In the genomic region with DNA sequence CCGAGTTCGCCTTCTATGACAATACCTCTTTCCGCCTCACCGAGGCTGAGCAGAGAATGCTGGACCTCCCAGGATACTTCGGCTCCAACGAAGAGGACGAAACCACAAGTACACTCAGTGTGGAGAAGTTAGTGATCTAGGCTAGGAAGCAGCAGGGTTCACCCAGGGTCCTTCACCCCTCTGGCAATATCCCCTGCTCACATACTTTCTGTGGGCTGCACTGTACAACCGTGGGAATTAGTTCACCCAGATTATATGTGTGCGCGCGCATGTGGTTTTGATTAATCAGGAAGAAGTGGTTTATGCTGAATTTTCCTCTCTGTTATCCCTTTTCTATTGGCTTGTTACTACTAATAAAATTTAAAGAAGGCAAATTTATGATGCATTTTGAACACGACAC, we compare ENCODE assay signal across 24 mouse cellular contexts. TPM values are rescaled to one million over a fixed set of nuclear protein-coding genes. Genes with fewer than 3 reads are reported as not detected.
DNase-seq lines count a peak whose midpoint lies in the region; ATAC-seq and TF ChIP-seq lines count a peak whose summit lies in the region.
"Had no signal": no experiment of that assay in that cellular context is flagged by ENCODE, and none has a peak within 500 bp of the region (broad histone marks: within the 10 kb centered on the region; RNA-seq: fewer than 3 reads in every experiment).

No protein-coding gene starts in this region.

- no peak for TF ChIP-seq CTCF in lung, embryonic 14.5 days (IDR thresholded peaks at IDR 0.05; ENCODE audit: low read depth)
- TF ChIP-seq CTCF in forebrain, postnatal 0 days (IDR thresholded peaks at IDR 0.05; ENCODE audit: low read depth), result no peak

- 76% methylated on average over 12 of the region's 12 CpGs for WGBS in heart, embryonic 15.5 days
- 80% methylated on average over 12 of the region's 12 CpGs for WGBS in lung, embryonic 14.5 days
- WGBS in embryonic facial prominence, embryonic 12.5 days, result 72% methylated on average over 12 of the region's 12 CpGs
- 69% methylated on average over 12 of the region's 12 CpGs for WGBS in forebrain, postnatal 0 days

- no peak for DNase-seq in heart, postnatal 14 days
- DNase-seq in lung, embryonic 14.5 days, result no peak
- DNase-seq in lung, postnatal 25 days (ENCODE audit: low spot score), result no peak
- peak; percentile 38 for DNase-seq in lung, postnatal 36 days
- DNase-seq in forebrain, postnatal 0 days, result no peak
- no peak for DNase-seq in kidney, adult 18-20 months
- DNase-seq: adrenal gland, adult 8-10 months; cerebellum, adult 9-10 months; kidney, adult 9 months; left cerebral cortex, postnatal 4 days; thymus, postnatal 14 days had no signal

- H3K27ac ChIP-seq in heart, embryonic 15.5 days, result 0 out of 2 replicates have a peak overlapping the region, but pooled peaks have one; percentile 9
- no peak overlapping the region for H3K27ac ChIP-seq in lung, embryonic 14.5 days (ENCODE audit: low read depth)
- H3K27ac ChIP-seq in embryonic facial prominence, embryonic 12.5 days, result no peak overlapping the region
- H3K27ac ChIP-seq in forebrain, postnatal 0 days (ENCODE audit: low read depth, low read length), result no peak overlapping the region
- H3K27ac ChIP-seq: liver, embryonic 12.5 days; stomach, postnatal 0 days had no signal

- intact Hi-C loops in heart, postnatal 14 days (cut with DNase I), result loop anchor here (5.0 kb wide), 1 partner anchor 67 kb away; a partner anchor contains a TSS

- no peak overlapping the region for H3K9ac ChIP-seq in heart, embryonic 15.5 days
- no peak overlapping the region for H3K9ac ChIP-seq in lung, embryonic 14.5 days
- no peak overlapping the region for H3K9ac ChIP-seq in embryonic facial prominence, embryonic 12.5 days
- H3K9ac ChIP-seq in forebrain, postnatal 0 days, result no peak overlapping the region
- H3K9ac ChIP-seq: heart, embryonic 13.5 days; liver, embryonic 12.5 days had no signal

- no peak overlapping the region for H3K4me2 ChIP-seq in heart, embryonic 15.5 days
- H3K4me2 ChIP-seq in lung, embryonic 14.5 days, result no peak overlapping the region
- no peak overlapping the region for H3K4me2 ChIP-seq in embryonic facial prominence, embryonic 12.5 days (replicated peaks)
- no peak overlapping the region for H3K4me2 ChIP-seq in forebrain, postnatal 0 days (ENCODE audit: low read depth)
- H3K4me2 ChIP-seq: liver, embryonic 12.5 days had no signal

- no peak overlapping the region for H3K4me3 ChIP-seq in heart, embryonic 15.5 days
- H3K4me3 ChIP-seq in lung, embryonic 14.5 days (ENCODE audit: low read depth, low read length), result no peak overlapping the region
- H3K4me3 ChIP-seq in embryonic facial prominence, embryonic 12.5 days, result no peak overlapping the region
- no peak overlapping the region for H3K4me3 ChIP-seq in forebrain, postnatal 0 days (ENCODE audit: low read depth, low read length)
- H3K4me3 ChIP-seq: heart, embryonic 13.5 days; liver, embryonic 12.5 days had no signal

- H3K4me1 ChIP-seq in heart, embryonic 15.5 days (replicated peaks), result peaks cover 14% of the 10 kb centered on the region
- H3K4me1 ChIP-seq in lung, embryonic 14.5 days (ENCODE audit: insufficient read depth), result no peaks in the 10 kb centered on the region
- no peaks in the 10 kb centered on the region for H3K4me1 ChIP-seq in embryonic facial prominence, embryonic 12.5 days
- 0 out of 2 replicates have a peak, but pooled peaks cover 3% of the 10 kb centered on the region for H3K4me1 ChIP-seq in forebrain, postnatal 0 days (ENCODE audit: insufficient read depth)

- H3K36me3 ChIP-seq in heart, embryonic 15.5 days, result no peaks in the 10 kb centered on the region
- peaks cover 10% of the 10 kb centered on the region; the same call in 1 of the 2 replicates for H3K36me3 ChIP-seq in lung, embryonic 14.5 days (ENCODE audit: insufficient read depth)
- H3K36me3 ChIP-seq in embryonic facial prominence, embryonic 12.5 days, result no peaks in the 10 kb centered on the region
- H3K36me3 ChIP-seq in forebrain, postnatal 0 days (ENCODE audit: insufficient read depth), result 0 out of 2 replicates have a peak, but pooled peaks cover 2% of the 10 kb centered on the region
- H3K36me3 ChIP-seq: liver, embryonic 12.5 days had no signal

- no peak for ATAC-seq in heart, embryonic 15.5 days (replicated peaks; ENCODE audit: insufficient number of reproducible peaks, insufficient read depth, low FRiP score, low read depth)
- 0 out of 2 replicates have a peak, but pooled peaks have one; percentile 19 for ATAC-seq in lung, embryonic 14.5 days (ENCODE audit: insufficient read depth)
- peak; percentile 67; the same call in 1 of the 2 replicates for ATAC-seq in embryonic facial prominence, embryonic 12.5 days (ENCODE audit: insufficient number of reproducible peaks, insufficient read depth, low FRiP score, low TSS enrichment)
- no peak for ATAC-seq in forebrain, postnatal 0 days
- ATAC-seq: liver, embryonic 12.5 days had no signal

- H3K9me3 ChIP-seq in heart, embryonic 15.5 days (replicated peaks), result no peaks in the 10 kb centered on the region
- no peaks in the 10 kb centered on the region for H3K9me3 ChIP-seq in lung, embryonic 14.5 days (ENCODE audit: low read depth, low read length)
- H3K9me3 ChIP-seq in embryonic facial prominence, embryonic 12.5 days, result no peaks in the 10 kb centered on the region
- no peaks in the 10 kb centered on the region for H3K9me3 ChIP-seq in forebrain, postnatal 0 days (ENCODE audit: low read length)
- H3K9me3 ChIP-seq: heart, embryonic 13.5 days had no signal

- no peaks in the 10 kb centered on the region for H3K27me3 ChIP-seq in heart, embryonic 15.5 days
- no peaks in the 10 kb centered on the region for H3K27me3 ChIP-seq in lung, embryonic 14.5 days (ENCODE audit: insufficient read depth, low read length)
- H3K27me3 ChIP-seq in embryonic facial prominence, embryonic 12.5 days, result no peaks in the 10 kb centered on the region
- H3K27me3 ChIP-seq in forebrain, postnatal 0 days (ENCODE audit: insufficient read depth, low read length), result no peaks in the 10 kb centered on the region
- H3K27me3 ChIP-seq: CH12.LX; heart, embryonic 13.5 days; liver, embryonic 12.5 days had no signal

RNA-seq across cellular contexts. Expression of a gene that starts 23.7 kb away (rescaled TPM):
- not detected in 2 replicates for polyA plus RNA-seq in heart, embryonic 15.5 days (2015; fragmentation: Nextera tagmentation; extraction: Ambion mirVana)
- not detected for total RNA-seq in heart, postnatal 14 days (2021)
- polyA plus RNA-seq in lung, embryonic 14.5 days (2014; fragmentation: Nextera tagmentation; extraction: Ambion mirVana), result not detected in 2 replicates
- not detected in 2 replicates for polyA plus RNA-seq in embryonic facial prominence, embryonic 12.5 days (2016; fragmentation: Nextera tagmentation; extraction: Ambion mirVana)
- not detected in 2 replicates for total RNA-seq in forebrain, postnatal 0 days (2014; rRNA removed)
- polyA plus RNA-seq in forebrain, postnatal 0 days (2015; fragmentation: Nextera tagmentation; extraction: Ambion mirVana), result not detected in 2 replicates
- total RNA-seq: adrenal gland, adult 8-10 months; CH12.LX; common myeloid progenitor, adult 5-6 weeks; gastrocnemius, adult 8-10 months; layer of hippocampus, adult 18-20 months; left cerebral cortex, postnatal 4 days; midbrain, postnatal 0 days; neutrophil, adult 5-6 weeks had no signal
- polyA plus RNA-seq: forebrain, embryonic 11.5 days; heart, embryonic 13.5 days; hindbrain, embryonic 11.5 days; liver, embryonic 12.5 days; midbrain, postnatal 0 days; stomach, postnatal 0 days had no signal

RNA-seq across cellular contexts. Expression of a gene that starts 32.4 kb away (rescaled TPM):
- 13.2 and 14.3 TPM in 2 replicates for polyA plus RNA-seq in heart, embryonic 15.5 days (2015; fragmentation: Nextera tagmentation; extraction: Ambion mirVana)
- total RNA-seq in heart, postnatal 14 days (2021), result 1 to 10 TPM; 9.2 to 9.6 TPM
- 32.5 and 33.6 TPM in 2 replicates for polyA plus RNA-seq in lung, embryonic 14.5 days (2014; fragmentation: Nextera tagmentation; extraction: Ambion mirVana)
- polyA plus RNA-seq in embryonic facial prominence, embryonic 12.5 days (2016; fragmentation: Nextera tagmentation; extraction: Ambion mirVana), result 10.6 and 11.5 TPM in 2 replicates
- total RNA-seq in forebrain, postnatal 0 days (2014; rRNA removed), result 4.5 and 7.0 TPM in 2 replicates
- 5.2 and 5.6 TPM in 2 replicates for polyA plus RNA-seq in forebrain, postnatal 0 days (2015; fragmentation: Nextera tagmentation; extraction: Ambion mirVana)

Comparison
In these comparisons a context has a peak if more than half of its experiments do, and no peak if none do; other contexts are left out.
1. ATAC-seq: peak in lung, embryonic 14.5 days (single experiment) and embryonic facial prominence, embryonic 12.5 days (single experiment); none in heart, embryonic 15.5 days (single experiment) and forebrain, postnatal 0 days (single experiment).